Mouse (Mus musculus) layer of hippocampus, adult 2 months (tissue): ENCODE data around the gene Cct8l1. TPM values are rescaled to one million over a fixed set of nuclear protein-coding genes. Genes with fewer than 3 reads are reported as not detected.

Source experiments
- DNase-seq, 2 experiments: peaks; one replicate each; pipeline ENCODE4 v3.0.0; 2022; ENCODE audit warnings: low spot score in 2 of 2
- H3K27ac ChIP-seq: fragments of 200-600 bp; 2 replicates; pipeline ENCODE4 v1.8.1; 2022
- H3K4me3 ChIP-seq: fragments of 200-600 bp; 2 replicates; pipeline ENCODE4 v1.8.1; 2022; ENCODE audit warnings: mild to moderate bottlenecking
- CTCF ChIP-seq: fragments of 200-600 bp; conservative IDR thresholded peaks from 2 replicates; pipeline ENCODE4 v1.8.1; 2022; ENCODE audit warnings: antibody characterized with exemption, mild to moderate bottlenecking, moderate library complexity
- long read RNA-seq, 2 experiments: library from polyadenylated mRNA; stranded (forward); transcript quantifications; one replicate each; pipeline ENCODE4 v2.0.0; 2021; ENCODE audit warnings: borderline mapping rate in 2 of 2
- total RNA-seq, 2 experiments: library from RNA; stranded (reverse); gene quantifications; 2 replicates each; pipeline ENCODE4 v1.2.3; 2021

Cct8l1 gene
- total RNA-seq: under 1 TPM; 0.25 to 0.49 TPM
- long read RNA-seq, experiment 1: 0 reads
- long read RNA-seq, experiment 2: 0 reads

GRCm38 (mm10) chr5:25515767-25516166 lies at the start of gene Cct8l1:
TSS of gene Cct8l1 (plus strand) at chr5:25516067.
- DNase-seq: no peak
- H3K4me3 ChIP-seq: no peak within 1 kb of the TSS
- TF ChIP-seq CTCF: no peak

GRCm38 (mm10) chr5:25472070-25472469 lies 43.8 kb upstream of the Cct8l1 start:
- no peak for TF ChIP-seq CTCF
- no peak for DNase-seq
- peak overlapping the region; percentile 38 for H3K4me3 ChIP-seq
- H3K27ac ChIP-seq: no peak overlapping the region

More at GRCm38 (mm10) chr5:25515767-25516166, at the start of gene Cct8l1:
- no peak within 1 kb of the TSS for H3K27ac ChIP-seq

- Histone ChIP-seq H3K27ac (no peak overlapping the region), H3K4me3 (no peak overlapping the region)
- no peak for DNase-seq
- TF ChIP-seq CTCF: no peak
These were observed 40.1 kb upstream of the Cct8l1 start for GRCm38 (mm10) chr5:25475789-25476188.

GRCm38 (mm10) chr5:25478863-25479262 lies 37.0 kb upstream of the Cct8l1 start:
- DNase-seq: no peak
- H3K27ac ChIP-seq: no peak overlapping the region
- no peak overlapping the region for H3K4me3 ChIP-seq
- TF ChIP-seq CTCF: no peak

GRCm38 (mm10) chr5:25496652-25497051 lies 19.2 kb upstream of the Cct8l1 start:
- Histone ChIP-seq H3K4me3 (peak overlapping the region; percentile 98), H3K27ac (no peak overlapping the region)
- no peak for TF ChIP-seq CTCF
- DNase-seq: no peak

GRCm38 (mm10) chr5:25497369-25497719 lies 18.5 kb upstream of the Cct8l1 start:
- Histone ChIP-seq H3K4me3 (peak overlapping the region; percentile 98), H3K27ac (peak overlapping the region; percentile 99)
- no peak for TF ChIP-seq CTCF
- DNase-seq: no peak

GRCm38 (mm10) chr5:25497720-25498345 lies 18.0 kb upstream of the Cct8l1 start:
- TF ChIP-seq CTCF: no peak
- peak; percentile 17 to 36 for DNase-seq
- Histone ChIP-seq H3K27ac (peak overlapping the region; percentile 99), H3K4me3 (peak overlapping the region; percentile 98)

- no peak for TF ChIP-seq CTCF
- Histone ChIP-seq H3K27ac (peak within 1 kb of the TSS; percentile 99), H3K4me3 (peak within 1 kb of the TSS; percentile 98)
- DNase-seq: peak; percentile 74 to 81
These were observed 17.5 kb upstream of the Cct8l1 start, which contains the start of gene Kmt2c for GRCm38 (mm10) chr5:25498346-25498820. TSS of gene Kmt2c (minus strand) at chr5:25498783.

- H3K27ac ChIP-seq: peak overlapping the region; percentile 97
- DNase-seq: peak; percentile 56 to 68
- TF ChIP-seq CTCF: no peak
These were observed 16.9 kb upstream of the Cct8l1 start for GRCm38 (mm10) chr5:25498821-25499422.

GRCm38 (mm10) chr5:25499423-25500398 lies 16.2 kb upstream of the Cct8l1 start:
- H3K4me3 ChIP-seq: peak overlapping the region; percentile 95
- 0 out of 2 replicates have a peak, but pooled peaks have one; percentile 6 for TF ChIP-seq CTCF
- H3K27ac ChIP-seq: peak overlapping the region; percentile 97
- DNase-seq: peak; percentile 94 to 98

More at GRCm38 (mm10) chr5:25498821-25499422, 16.9 kb upstream of the Cct8l1 start:
- peak overlapping the region; percentile 98 for H3K4me3 ChIP-seq

GRCm38 (mm10) chr5:25500686-25501085 lies 15.2 kb upstream of the Cct8l1 start:
- H3K4me3 ChIP-seq: peak overlapping the region; percentile 95
- no peak for DNase-seq
- peak overlapping the region; percentile 97 for H3K27ac ChIP-seq
- TF ChIP-seq CTCF: no peak

- H3K27ac ChIP-seq: no peak overlapping the region
- no peak overlapping the region for H3K4me3 ChIP-seq
- no peak for DNase-seq
These were observed 9.8 kb upstream of the Cct8l1 start for GRCm38 (mm10) chr5:25506041-25506440.

More at GRCm38 (mm10) chr5:25506041-25506440, 9.8 kb upstream of the Cct8l1 start:
- no peak for TF ChIP-seq CTCF
